Mouse (Mus musculus) kidney, embryonic 14.5 days (tissue): Measurements from ENCODE around the gene Spa17. TPM values are rescaled to one million over a fixed set of nuclear protein-coding genes. Genes with fewer than 3 reads are reported as not detected.

Experiments
- ATAC-seq: fragments of 200-750 bp; cut with Nextera tagmentation; 2 replicates; pipeline ENCODE4 v1.8.0; 2017; ENCODE audit warnings: moderate number of reproducible peaks, mild to moderate bottlenecking, moderate TSS enrichment, moderate library complexity; ENCODE audit not compliant: low FRiP score, low TSS enrichment
- H3K27ac ChIP-seq: fragments of 300-500 bp; sonication (generic); 2 replicates; pipeline ENCODE4 v1.5.1; 2014; ENCODE audit warnings: low read depth, mild to moderate bottlenecking, low read length, moderate library complexity, mixed read lengths
- H3K27me3 ChIP-seq: fragments of 300-500 bp; sonication (generic); 2 replicates; pipeline ENCODE4 v1.6.1; 2014; ENCODE audit warnings: mild to moderate bottlenecking, low read length; ENCODE audit not compliant: control insufficient read depth, insufficient read depth
- H3K36me3 ChIP-seq: fragments of 300-500 bp; sonication (generic); 2 replicates; pipeline ENCODE4 v1.6.1; 2014; ENCODE audit warnings: low read length, mixed read lengths; ENCODE audit not compliant: control insufficient read depth, insufficient read depth
- H3K4me1 ChIP-seq: fragments of 300-500 bp; sonication (generic); 2 replicates; pipeline ENCODE4 v1.6.1; 2014; ENCODE audit warnings: low read length, mixed read lengths; ENCODE audit not compliant: control insufficient read depth, insufficient read depth
- H3K4me2 ChIP-seq: fragments of 300-500 bp; sonication (generic); replicated peaks from 2 replicates; pipeline ENCODE4 v1.6.1; 2014; ENCODE audit warnings: low read depth, mild to moderate bottlenecking, low read length
- H3K4me3 ChIP-seq: fragments of 300-500 bp; sonication (generic); 2 replicates; pipeline ENCODE4 v1.5.1; 2014; ENCODE audit warnings: mild to moderate bottlenecking, low read length
- H3K9ac ChIP-seq: fragments of 300-500 bp; sonication (generic); 2 replicates; pipeline ENCODE4 v1.6.1; 2014; ENCODE audit warnings: low read depth, mild to moderate bottlenecking, low read length, moderate library complexity
- H3K9me3 ChIP-seq: fragments of 300-500 bp; sonication (generic); 2 replicates; pipeline ENCODE4 v1.6.1; 2016; ENCODE audit warnings: low read length; ENCODE audit not compliant: control insufficient read depth
- WGBS: fragments of 180-500 bp; shearing (Covaris S2); extraction: QIAGEN DNeasy Blood & Tissue Kit; methylation state at CpG from one replicate; pipeline ENCODE4 v1.1.7; 2014; 5-methylcytosine and 5-hydroxymethylcytosine counted together
- polyA plus RNA-seq: library from polyadenylated mRNA; unstranded; fragments of >200 nt; fragmentation: Nextera tagmentation; extraction: Ambion mirVana; gene quantifications from 2 replicates; pipeline ENCODE4 v1.2.1, GENCODE M21; 2014

Gene Spa17
- polyA plus RNA-seq, 1 experiment from 2014 or later: 6.7 TPM

GRCm38 (mm10) chr9:37638721-37639120 is 25.2 kb upstream of the Spa17 start:
- Histone ChIP-seq H3K27ac (no peak overlapping the region), H3K4me2 (no peak overlapping the region), H3K27me3 (no peaks in the 10 kb centered on the region), H3K36me3 (no peaks in the 10 kb centered on the region), H3K9me3 (no peaks in the 10 kb centered on the region), H3K4me1 (no peaks in the 10 kb centered on the region), H3K9ac (no peak overlapping the region), H3K4me3 (no peak overlapping the region)
- 87% methylated on average over 3 of the region's 3 CpGs for WGBS
- no peak for ATAC-seq

- Histone ChIP-seq H3K4me1 (no peaks in the 10 kb centered on the region), H3K27ac (no peak overlapping the region), H3K4me3 (no peak overlapping the region), H3K9me3 (no peaks in the 10 kb centered on the region), H3K4me2 (no peak overlapping the region), H3K36me3 (no peaks in the 10 kb centered on the region), H3K9ac (no peak overlapping the region), H3K27me3 (no peaks in the 10 kb centered on the region)
- WGBS: 47% methylated on average over 6 of the region's 6 CpGs
- peak; percentile 28; the same call in 1 of the 2 replicates for ATAC-seq
Measured at GRCm38 (mm10) chr9:37636800-37637542, 23.4 kb upstream of the Spa17 start.

DNA sequence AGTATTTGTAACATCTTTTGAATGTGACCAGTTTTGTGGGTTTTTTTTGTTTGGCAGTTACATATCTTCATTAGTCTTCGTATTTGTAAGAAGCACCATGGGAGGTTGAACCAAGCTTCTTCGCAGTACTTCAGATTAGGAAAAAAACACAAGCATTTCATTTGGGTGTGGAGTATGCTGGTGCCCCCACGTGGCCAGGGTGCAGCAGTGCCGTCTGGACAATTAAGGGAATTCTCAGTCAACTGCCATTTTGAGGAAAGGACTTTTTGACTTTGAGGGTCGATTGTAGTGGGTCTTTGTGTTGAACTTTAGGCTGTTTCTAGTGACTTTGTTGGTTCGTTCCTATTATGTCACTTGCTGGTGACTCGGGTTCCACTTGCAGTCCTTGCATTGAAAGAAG is 22.8 kb upstream of the Spa17 start:
- H3K9ac ChIP-seq: no peak overlapping the region
- no peak overlapping the region for H3K4me3 ChIP-seq
- no peak overlapping the region for H3K27ac ChIP-seq
- 18% methylated on average over 7 of the region's 7 CpGs for WGBS
- no peaks in the 10 kb centered on the region for H3K36me3 ChIP-seq
- H3K27me3 ChIP-seq: no peaks in the 10 kb centered on the region
- ATAC-seq: no peak
- no peak overlapping the region for H3K4me2 ChIP-seq
- no peaks in the 10 kb centered on the region for H3K9me3 ChIP-seq
- H3K4me1 ChIP-seq: no peaks in the 10 kb centered on the region

DNA sequence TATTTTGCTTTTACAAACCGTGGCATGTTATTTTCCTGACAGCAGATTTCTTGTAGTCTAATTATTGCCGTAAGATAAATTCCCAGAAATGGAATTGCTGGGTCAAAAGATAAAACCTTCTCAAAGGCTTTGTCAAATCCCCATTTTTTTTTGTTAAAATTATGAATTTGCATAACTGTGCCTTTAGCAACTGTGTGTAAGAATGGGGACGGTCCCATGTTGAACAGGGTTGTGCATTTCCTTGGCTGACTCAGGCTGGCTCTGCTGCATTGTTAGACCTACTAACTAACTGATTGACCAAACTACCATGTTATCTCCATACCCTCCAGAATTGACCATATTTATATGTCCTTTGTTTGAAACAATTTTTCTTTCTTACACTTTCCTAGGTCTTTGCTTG is 20.7 kb upstream of the Spa17 start:
- H3K4me3 ChIP-seq: no peak overlapping the region
- WGBS: 95% methylated on average over 3 of the region's 3 CpGs
- no peaks in the 10 kb centered on the region for H3K27me3 ChIP-seq
- no peak for ATAC-seq
- H3K36me3 ChIP-seq: no peaks in the 10 kb centered on the region
- H3K27ac ChIP-seq: no peak overlapping the region
- H3K4me2 ChIP-seq: no peak overlapping the region
- no peak overlapping the region for H3K9ac ChIP-seq
- H3K9me3 ChIP-seq: no peaks in the 10 kb centered on the region
- H3K4me1 ChIP-seq: no peaks in the 10 kb centered on the region

GRCm38 (mm10) chr9:37632305-37632704 is 18.8 kb upstream of the Spa17 start:
- Histone ChIP-seq H3K27me3 (no peaks in the 10 kb centered on the region), H3K4me3 (no peak overlapping the region), H3K9me3 (no peaks in the 10 kb centered on the region), H3K4me2 (no peak overlapping the region), H3K9ac (no peak overlapping the region), H3K4me1 (no peaks in the 10 kb centered on the region), H3K27ac (no peak overlapping the region), H3K36me3 (no peaks in the 10 kb centered on the region)
- WGBS: 85% methylated on average over 2 of the region's 2 CpGs
- no peak for ATAC-seq

GRCm38 (mm10) chr9:37629941-37630340 is 16.4 kb upstream of the Spa17 start:
- Histone ChIP-seq H3K27me3 (no peaks in the 10 kb centered on the region), H3K4me1 (no peaks in the 10 kb centered on the region), H3K4me3 (no peak overlapping the region), H3K4me2 (no peak overlapping the region), H3K27ac (no peak overlapping the region), H3K36me3 (no peaks in the 10 kb centered on the region), H3K9me3 (no peaks in the 10 kb centered on the region), H3K9ac (no peak overlapping the region)
- no peak for ATAC-seq
- 82% methylated on average over 2 of the region's 2 CpGs for WGBS

DNA sequence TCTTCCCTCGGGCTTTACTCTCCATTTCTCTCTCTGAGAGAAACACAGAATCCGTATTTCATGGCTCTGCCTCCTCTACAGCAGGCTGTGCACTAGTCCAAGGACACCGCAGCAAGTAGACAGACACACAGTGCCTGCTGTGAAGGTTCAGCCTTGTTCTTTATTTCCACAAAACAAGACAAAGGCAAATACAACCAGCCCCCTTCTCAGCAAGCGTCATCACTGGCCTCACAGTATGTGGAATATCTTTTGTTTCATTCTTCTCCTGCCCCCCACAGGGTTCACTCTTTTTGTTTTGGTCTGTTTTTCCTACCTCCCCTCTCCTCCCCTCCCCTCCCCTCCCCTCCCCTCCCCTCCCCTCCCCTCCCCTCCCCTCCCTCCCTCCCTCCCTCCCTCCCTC is 15.1 kb upstream of the Spa17 start:
- no peak for ATAC-seq
- Histone ChIP-seq H3K4me1 (no peaks in the 10 kb centered on the region), H3K36me3 (no peaks in the 10 kb centered on the region), H3K9ac (no peak overlapping the region), H3K27me3 (no peaks in the 10 kb centered on the region), H3K9me3 (no peaks in the 10 kb centered on the region), H3K4me2 (no peak overlapping the region), H3K4me3 (no peak overlapping the region), H3K27ac (no peak overlapping the region)
- WGBS: 77% methylated on average over 4 of the region's 4 CpGs

- Histone ChIP-seq H3K9me3 (no peaks in the 10 kb centered on the region), H3K4me2 (no peak overlapping the region), H3K27me3 (no peaks in the 10 kb centered on the region), H3K27ac (no peak overlapping the region), H3K36me3 (no peaks in the 10 kb centered on the region), H3K4me1 (no peaks in the 10 kb centered on the region), H3K4me3 (no peak overlapping the region), H3K9ac (no peak overlapping the region)
- WGBS: 100% methylated on average over 1 of the region's 1 CpGs
- no peak for ATAC-seq
Measured at GRCm38 (mm10) chr9:37627263-37627662, 13.7 kb upstream of the Spa17 start.

DNA sequence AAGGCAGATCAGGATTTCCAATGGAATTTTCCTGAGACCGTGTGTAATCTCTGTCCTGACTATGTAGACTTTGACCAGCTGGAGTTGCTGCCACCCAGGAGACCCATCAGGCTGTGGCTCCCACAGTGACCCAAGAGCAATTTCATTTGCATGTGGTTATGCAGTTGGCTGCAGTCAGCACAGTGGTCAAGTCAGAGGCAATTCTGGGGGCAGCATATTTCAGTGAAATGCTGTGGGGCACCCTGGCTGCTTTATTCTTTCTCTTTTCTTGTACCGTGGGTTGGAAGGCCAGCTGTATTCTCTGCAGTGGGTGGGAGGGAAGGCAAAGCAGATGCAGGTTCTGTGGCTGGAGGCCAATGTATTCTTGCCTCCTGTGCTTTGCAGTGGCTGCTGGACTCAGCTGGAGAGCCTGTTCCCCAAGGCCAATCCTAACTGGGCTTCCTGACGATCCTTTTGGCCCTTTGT is 12.6 kb upstream of the Spa17 start:
- Histone ChIP-seq H3K36me3 (no peaks in the 10 kb centered on the region), H3K27ac (no peak overlapping the region), H3K9me3 (no peaks in the 10 kb centered on the region), H3K4me1 (no peaks in the 10 kb centered on the region), H3K27me3 (no peaks in the 10 kb centered on the region), H3K4me3 (no peak overlapping the region), H3K4me2 (no peak overlapping the region), H3K9ac (no peak overlapping the region)
- ATAC-seq: no peak
- WGBS: 11% methylated on average over 3 of the region's 3 CpGs
